Mouse (Mus musculus): ENCODE data around the gene Phf23.
A peak's percentile ranks its signal among the peaks of the same experiment; 100 is the strongest.
"Not testable (repeated sequence)": the region's sequence is repeated elsewhere in the genome, so short reads cannot be mapped to it uniquely, and the experiment has no call there.

Gene Phf23

GRCm38 (mm10) chr11:70001159-70001558, 5.6 kb downstream of the Phf23 start:
- no peak for DNase-seq

DNA sequence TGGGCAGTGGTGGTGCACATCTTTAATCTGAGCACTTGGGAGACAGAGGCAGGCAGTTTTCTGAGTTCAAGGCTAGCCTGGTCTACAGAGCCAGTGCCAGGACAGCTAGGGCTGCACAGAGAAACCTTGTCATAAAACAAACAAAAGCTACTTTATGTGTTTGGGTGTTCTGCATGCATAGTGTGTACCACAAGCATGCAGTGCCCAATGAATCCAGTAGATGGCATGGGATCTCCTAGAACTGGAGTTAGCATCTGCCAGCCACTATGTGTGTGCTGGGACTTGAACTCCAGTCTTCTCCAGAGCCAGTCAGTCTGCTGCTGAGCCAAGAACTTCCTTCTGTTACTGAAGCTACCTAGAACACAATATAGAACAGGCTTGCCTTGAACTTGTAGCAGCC, 6.3 kb downstream of the Phf23 start:
- DNase-seq = no peak

GRCm38 (mm10) chr11:70002471-70002870, 6.9 kb downstream of the Phf23 start:
- DNase-seq = no peak

DNA sequence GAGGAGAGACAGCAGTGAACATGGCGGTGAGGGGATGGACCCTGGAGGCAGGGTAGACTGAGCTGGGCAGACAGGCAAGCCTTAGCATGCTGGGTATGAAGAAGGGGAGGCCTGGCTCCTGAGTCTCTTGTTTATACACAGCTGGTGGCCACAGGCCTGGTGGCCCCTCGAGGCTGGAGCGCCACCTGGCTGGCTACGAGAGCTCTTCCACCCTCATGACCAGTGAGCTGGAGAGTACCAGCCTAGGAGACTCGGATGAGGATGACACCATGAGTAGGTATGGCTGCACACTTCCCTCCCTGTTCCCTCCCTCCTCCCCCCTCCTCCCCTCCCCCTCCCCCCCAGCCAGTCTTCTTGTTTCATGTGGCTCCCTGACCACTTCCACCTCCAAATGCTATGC, 9.9 kb downstream of the Phf23 start:
- no peak for DNase-seq

DNA sequence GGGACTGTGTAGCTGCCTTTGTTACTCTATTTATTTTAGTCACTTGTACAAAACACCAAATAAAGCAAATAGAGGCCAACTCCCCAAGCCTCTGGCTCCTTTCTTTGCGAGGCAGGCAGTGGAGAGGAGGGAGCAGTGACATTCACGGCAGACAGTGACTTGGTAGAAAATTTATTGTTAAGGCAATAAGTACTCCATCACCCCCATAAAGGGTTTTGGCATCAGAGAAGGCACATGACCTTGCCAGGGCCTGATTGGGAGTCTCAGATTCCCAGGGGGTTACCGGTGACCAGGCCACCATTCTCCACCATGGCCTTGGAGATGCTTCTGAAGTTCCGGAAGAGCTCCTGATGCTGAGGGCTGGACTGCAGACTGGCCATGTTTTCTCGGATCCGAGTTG, 14.5 kb downstream of the Phf23 start:
- no peak for DNase-seq

DNA sequence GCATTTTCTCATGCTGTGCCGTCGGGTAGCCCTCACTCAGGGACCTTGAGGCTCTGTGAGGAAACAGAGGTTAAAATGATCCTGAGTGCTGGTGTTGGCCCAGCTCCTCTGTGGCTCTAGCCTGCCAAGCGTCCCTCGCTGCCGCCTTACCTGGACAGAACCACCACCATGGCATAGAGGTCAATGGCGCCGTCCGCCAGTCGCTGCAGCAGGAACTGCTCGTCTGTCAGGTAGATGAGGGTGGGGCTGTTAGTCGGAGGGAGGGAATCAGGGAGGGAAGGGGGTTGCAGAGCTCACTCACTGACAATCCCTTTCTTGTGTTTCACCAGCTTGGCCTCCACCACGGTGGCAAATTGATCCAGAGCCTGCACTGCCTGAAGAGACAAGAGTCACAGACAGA, 15.0 kb downstream of the Phf23 start:
- DNase-seq = no peak

- no peak for DNase-seq
Observed at GRCm38 (mm10) chr11:70010961-70011360, 15.4 kb downstream of the Phf23 start.

DNA sequence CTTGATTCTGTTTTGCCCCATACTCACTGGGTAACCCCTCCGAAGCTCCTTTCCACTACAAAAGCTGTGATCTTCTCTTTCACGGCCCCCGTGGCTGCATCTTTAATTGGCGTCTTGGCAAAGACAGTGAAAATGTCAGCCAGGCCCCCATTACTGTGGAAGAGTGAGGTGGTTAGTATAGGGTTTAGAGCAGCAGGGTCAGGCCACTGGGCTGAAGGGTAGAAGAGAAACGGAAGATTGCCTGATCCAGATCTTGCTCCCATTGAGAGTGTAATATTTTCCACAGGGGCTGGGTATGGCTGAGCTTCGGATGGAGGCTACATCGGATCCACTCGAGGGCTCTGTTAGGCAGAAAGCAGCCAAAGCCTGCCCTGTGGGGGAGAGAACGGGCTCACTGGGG, 17.4 kb downstream of the Phf23 start:
- no peak for DNase-seq

DNA sequence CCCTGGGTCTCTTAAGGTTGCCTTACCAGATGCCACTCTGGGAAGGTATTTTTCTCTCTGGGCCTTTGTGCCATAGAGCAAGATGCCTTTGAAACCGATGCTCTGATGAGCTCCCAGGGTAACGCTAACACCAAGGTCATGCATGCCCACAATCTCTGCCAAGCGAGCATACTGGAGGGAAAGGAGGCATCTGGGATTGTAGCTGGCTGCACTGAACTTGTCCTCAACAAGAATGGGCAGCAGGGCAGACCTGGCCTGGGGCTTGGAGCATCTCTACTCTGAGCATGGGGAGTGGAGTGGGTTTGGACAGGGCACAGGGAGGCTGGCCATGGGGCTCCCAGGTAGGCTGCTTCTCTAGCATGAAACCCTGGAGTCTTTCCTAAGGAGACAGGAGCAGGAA, 17.8 kb downstream of the Phf23 start:
- no peak for DNase-seq

GRCm38 (mm10) chr11:70014051-70014450, 18.5 kb downstream of the Phf23 start:
- no peak for DNase-seq

- peak; percentile 92 to 95 for DNase-seq
Observed at GRCm38 (mm10) chr11:70014880-70015558, 19.4 kb downstream of the Phf23 start, which contains the start of gene Acadvl. Gene Acadvl, minus strand, starts transcription at chr11:70015411.

GRCm38 (mm10) chr11:70015677-70016076, 20.1 kb downstream of the Phf23 start:
- DNase-seq = no peak

DNA sequence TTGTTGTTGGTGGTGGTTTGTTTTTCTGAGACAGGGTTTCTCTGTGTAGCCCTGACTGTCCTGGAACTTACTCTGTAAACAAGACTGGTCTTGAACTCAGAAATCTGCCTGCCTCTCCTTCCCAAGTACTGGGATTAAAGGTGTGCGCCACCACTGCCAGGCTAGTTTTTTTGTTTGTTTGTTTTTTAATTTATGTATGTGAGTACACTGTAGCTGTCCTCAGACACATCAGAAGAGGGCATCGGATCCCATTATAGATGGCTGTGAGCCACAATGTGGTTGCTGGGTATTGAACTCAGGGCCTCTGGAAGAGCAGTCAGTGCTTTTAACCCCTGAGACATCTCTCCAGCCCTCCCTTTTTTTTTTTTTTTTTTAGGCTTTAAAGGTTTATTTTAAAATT, 20.6 kb downstream of the Phf23 start:
- DNase-seq = not testable (repeated sequence)

DNA sequence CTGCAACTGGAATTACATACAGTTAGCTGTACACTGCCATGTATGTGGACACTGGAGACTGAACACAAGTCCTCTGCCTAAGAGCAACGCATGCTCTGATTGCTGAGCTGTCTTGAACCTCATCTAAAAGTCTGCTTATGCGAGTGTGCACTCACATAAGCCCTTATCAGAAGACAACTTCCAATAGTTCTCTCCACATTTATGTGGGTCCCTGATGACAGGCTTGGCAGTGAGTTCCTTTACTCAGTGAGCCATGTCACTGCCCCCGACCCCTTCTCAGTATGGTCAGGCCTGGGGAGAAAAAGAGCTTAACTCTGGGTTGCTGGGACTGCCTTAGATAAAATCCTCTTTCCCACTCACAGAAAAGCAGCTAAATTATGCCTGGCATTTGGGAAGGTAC, 21.1 kb downstream of the Phf23 start, which contains the start of gene Dlg4:
Dlg4 (plus strand) TSS at position 274 of the 400 bp plus-strand sequence.
- no peak for DNase-seq

GRCm38 (mm10) chr11:70017199-70017767, 21.7 kb downstream of the Phf23 start:
- no peak for DNase-seq

DNA sequence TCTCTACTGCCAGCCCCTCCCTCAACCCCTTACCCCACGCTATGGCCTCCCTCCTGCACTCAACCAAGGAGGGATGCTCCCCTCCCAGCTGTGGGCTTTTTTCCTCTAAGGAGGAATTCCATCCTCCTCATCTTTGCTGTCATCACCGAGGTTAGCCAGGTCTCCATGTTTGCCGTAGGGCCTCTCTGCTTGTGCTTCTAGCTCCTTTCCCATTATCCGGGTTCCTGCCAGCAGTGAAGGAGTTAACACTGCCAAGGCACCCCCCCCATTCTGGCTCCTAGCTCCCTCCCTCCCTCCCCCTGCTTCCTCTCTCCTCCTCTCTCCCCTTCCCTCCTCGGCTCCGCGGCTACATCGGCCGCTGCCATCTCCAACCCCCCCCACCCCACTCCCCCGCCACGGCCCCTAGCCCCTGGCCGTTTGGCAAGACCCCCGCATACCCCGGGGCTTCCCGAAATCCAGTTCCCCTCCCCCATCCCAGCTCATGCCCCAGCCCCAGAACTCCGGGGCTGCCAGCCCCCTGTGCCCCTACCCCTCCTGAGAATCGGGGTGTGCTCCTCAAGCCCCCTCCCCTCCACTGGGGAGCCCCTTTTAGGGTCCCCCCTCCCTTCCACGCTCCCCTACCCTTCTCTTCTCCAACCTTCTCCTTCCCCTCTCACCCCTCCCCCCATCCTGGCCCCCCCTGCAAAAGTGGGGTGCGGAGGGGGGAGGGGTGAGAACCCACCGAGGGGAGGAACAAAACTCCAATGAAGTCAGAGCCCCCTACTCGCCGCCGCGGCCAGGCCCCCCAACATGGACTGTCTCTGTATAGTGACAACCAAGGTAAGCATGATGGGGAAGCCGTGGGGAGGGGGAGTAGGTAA, 22.8 kb downstream of the Phf23 start:
- peak; percentile 78 to 80 for DNase-seq

GRCm38 (mm10) chr11:70019495-70020021, 24.0 kb downstream of the Phf23 start:
- DNase-seq = no peak

- DNase-seq = peak in 1 of 2 experiments; percentile 50
Observed at GRCm38 (mm10) chr11:70020022-70020631, 24.6 kb downstream of the Phf23 start.

- peak; percentile 80 to 82 for DNase-seq
Observed at GRCm38 (mm10) chr11:70020731-70021263, 25.2 kb downstream of the Phf23 start.

GRCm38 (mm10) chr11:70021264-70022132, 25.9 kb downstream of the Phf23 start:
- peak; percentile 96 to 98 for DNase-seq

- peak in 1 of 2 experiments; percentile 56 for DNase-seq
Observed at GRCm38 (mm10) chr11:70023481-70024150, 28.0 kb downstream of the Phf23 start.

All from cerebellum, adult 18-20 months (tissue).